Mouse (Mus musculus): ENCODE measurements around the gene Ddx4. TPM values are rescaled to one million over a fixed set of nuclear protein-coding genes. Genes with fewer than 3 reads are reported as not detected.
"Not testable (repeated sequence)": the region's sequence is repeated elsewhere in the genome, so short reads cannot be mapped to it uniquely, and the experiment has no call there.

Ddx4 gene
- polyA plus RNA-seq, 1 experiment from 2014 or later, result 0.20 TPM

DNA sequence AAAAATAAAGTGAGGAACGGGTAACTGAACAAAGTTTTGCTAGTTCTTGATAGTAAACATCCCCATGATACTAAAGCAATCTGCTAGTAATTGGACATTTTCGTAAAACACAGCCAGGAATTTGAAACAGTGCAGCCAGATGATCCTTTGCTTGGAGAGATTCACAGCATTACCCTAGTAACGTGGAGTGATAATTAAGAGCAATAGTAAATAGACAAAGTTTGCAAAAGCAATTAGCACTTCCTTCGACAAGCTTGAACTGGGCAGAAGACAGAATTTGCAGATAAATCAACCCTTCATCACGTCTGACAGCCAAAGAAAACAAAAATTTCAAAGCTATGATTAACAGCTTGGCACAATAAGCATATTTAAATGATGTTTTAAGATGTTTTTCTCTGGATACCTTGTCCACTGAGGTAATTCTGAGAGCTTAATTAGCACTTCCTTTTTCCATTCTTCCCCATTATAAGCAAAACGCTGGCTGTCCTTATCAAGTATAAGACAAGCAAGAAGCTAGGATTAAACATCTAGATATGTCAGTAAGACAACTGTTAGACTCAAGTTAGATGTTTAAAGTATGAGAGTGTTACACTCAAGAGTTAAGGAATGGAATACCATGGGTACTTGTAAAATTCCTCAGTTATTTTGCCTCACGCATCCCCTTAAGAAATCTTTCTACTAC, 67.6 kb downstream of the Ddx4 start:
- WGBS (ENCODE audit: insufficient replicate concordance), result 46% methylated on average over 7 of the region's 7 CpGs
- ATAC-seq (ENCODE audit: low read depth), result no peak
- H3K9ac ChIP-seq, result no peak overlapping the region

DNA sequence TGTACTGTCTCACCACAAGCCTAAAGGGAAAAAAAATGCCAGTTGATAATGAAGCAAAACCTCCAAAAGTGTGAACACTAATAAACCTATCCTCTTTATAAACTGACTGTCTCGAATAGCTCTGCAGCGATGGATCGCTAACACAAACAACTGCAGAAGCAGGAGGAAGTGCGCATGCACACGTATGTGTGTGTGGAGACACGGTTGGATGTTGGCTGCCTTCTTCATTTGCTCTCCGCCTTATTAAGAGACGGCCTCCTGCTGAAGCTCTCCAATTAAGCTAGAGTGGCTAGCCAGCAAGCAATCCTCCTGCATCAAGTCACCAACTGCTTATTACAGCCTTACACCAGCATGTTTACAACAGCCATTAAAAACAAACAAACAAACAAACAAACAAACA, 70.0 kb downstream of the Ddx4 start:
- DNase-seq (no peak), ATAC-seq (ENCODE audit: low read depth) (no peak)
- no peak overlapping the region for H3K27ac ChIP-seq
- WGBS (ENCODE audit: insufficient replicate concordance), result 77% methylated on average over 8 of the region's 8 CpGs
- H3K27me3 ChIP-seq, result no peaks in the 10 kb centered on the region
- H3K4me2 ChIP-seq, result no peak overlapping the region
- H3K9me3 ChIP-seq (replicated peaks), result no peaks in the 10 kb centered on the region
- no peak overlapping the region for H3K4me3 ChIP-seq (replicated peaks)
- no peak overlapping the region for H3K9ac ChIP-seq
- no peaks in the 10 kb centered on the region for H3K4me1 ChIP-seq (replicated peaks)
- H3K36me3 ChIP-seq, result no peaks in the 10 kb centered on the region

More for the DNA sequence above, 67.6 kb downstream of the Ddx4 start:
- H3K27ac ChIP-seq, result no peak overlapping the region
- no peak overlapping the region for H3K4me3 ChIP-seq (replicated peaks)
- DNase-seq, result no peak
- H3K4me2 ChIP-seq, result no peak overlapping the region
- H3K9me3 ChIP-seq (replicated peaks), result no peaks in the 10 kb centered on the region
- no peaks in the 10 kb centered on the region for H3K4me1 ChIP-seq (replicated peaks)
- no peaks in the 10 kb centered on the region for H3K27me3 ChIP-seq
- no peaks in the 10 kb centered on the region for H3K36me3 ChIP-seq

- Histone ChIP-seq H3K9me3 (replicated peaks) (no peaks in the 10 kb centered on the region), H3K4me1 (replicated peaks) (no peaks in the 10 kb centered on the region), H3K4me3 (replicated peaks) (no peak overlapping the region), H3K36me3 (no peaks in the 10 kb centered on the region), H3K27me3 (no peaks in the 10 kb centered on the region), H3K9ac (no peak overlapping the region), H3K27ac (no peak overlapping the region), H3K4me2 (no peak overlapping the region)
- ATAC-seq (ENCODE audit: low read depth), result no peak
- no peak for DNase-seq
- 76% methylated on average over 3 of the region's 3 CpGs for WGBS (ENCODE audit: insufficient replicate concordance)
Measured at GRCm38 (mm10) chr13:112581796-112582195, 70.5 kb downstream of the Ddx4 start.

DNA sequence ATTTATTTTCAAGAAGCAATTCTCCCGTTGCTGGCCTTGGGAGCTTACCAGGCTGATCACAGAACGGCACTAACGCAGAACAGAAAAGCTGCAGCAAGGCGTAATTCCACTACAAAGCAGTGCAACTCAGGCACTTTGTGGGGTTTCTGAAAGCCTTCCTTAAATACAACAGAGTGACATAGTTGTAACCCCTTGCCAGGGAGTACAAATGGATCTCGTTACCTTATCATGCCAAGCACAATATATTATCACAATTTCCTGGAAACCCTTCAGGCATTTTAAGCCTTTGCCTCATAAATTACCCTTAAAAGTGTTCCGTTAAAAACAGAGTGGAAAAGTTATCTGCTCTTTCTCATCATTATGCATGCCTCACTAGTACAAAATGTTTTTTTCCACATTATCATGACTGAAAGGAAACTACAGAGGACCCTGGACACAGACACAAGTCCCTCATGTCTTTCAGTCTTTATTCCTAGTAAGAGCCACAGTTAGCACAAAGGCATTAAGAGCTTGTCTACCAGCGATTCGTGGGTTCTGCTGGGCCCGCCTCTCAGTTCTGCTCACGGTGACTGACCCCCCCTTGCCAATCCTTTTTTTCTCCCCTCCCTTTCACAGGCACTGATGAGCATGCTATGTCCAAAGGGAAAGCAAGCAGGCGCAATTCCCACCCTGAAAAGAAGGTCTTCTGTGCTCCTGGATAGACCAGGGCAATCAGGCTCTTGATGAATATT, 71.5 kb downstream of the Ddx4 start:
- Histone ChIP-seq H3K27ac (no peak overlapping the region), H3K4me2 (no peak overlapping the region), H3K36me3 (no peaks in the 10 kb centered on the region), H3K4me1 (replicated peaks) (no peaks in the 10 kb centered on the region), H3K4me3 (replicated peaks) (no peak overlapping the region), H3K27me3 (no peaks in the 10 kb centered on the region), H3K9me3 (replicated peaks) (no peaks in the 10 kb centered on the region), H3K9ac (no peak overlapping the region)
- 52% methylated on average over 11 of the region's 11 CpGs for WGBS (ENCODE audit: insufficient replicate concordance)
- ATAC-seq (ENCODE audit: low read depth) (no peak), DNase-seq (no peak)

- not testable (repeated sequence) for H3K4me3 ChIP-seq (replicated peaks); H3K4me1 ChIP-seq (replicated peaks); H3K9ac ChIP-seq; H3K27me3 ChIP-seq; H3K4me2 ChIP-seq; H3K36me3 ChIP-seq; H3K27ac ChIP-seq; ATAC-seq (ENCODE audit: low read depth); H3K9me3 ChIP-seq (replicated peaks)
- 68% methylated on average over 11 of the region's 11 CpGs for WGBS (ENCODE audit: insufficient replicate concordance)
- peak; percentile 99 for DNase-seq
Measured at GRCm38 (mm10) chr13:112578041-112578440, 74.2 kb downstream of the Ddx4 start.

- H3K27ac ChIP-seq, result no peak overlapping the region
- no peak overlapping the region for H3K9ac ChIP-seq
- ATAC-seq (ENCODE audit: low read depth) (no peak), DNase-seq (no peak)
- H3K9me3 ChIP-seq (replicated peaks), result no peaks in the 10 kb centered on the region
- no peaks in the 10 kb centered on the region for H3K27me3 ChIP-seq
- H3K4me3 ChIP-seq (replicated peaks), result no peak overlapping the region
- H3K4me2 ChIP-seq, result no peak overlapping the region
- H3K4me1 ChIP-seq (replicated peaks), result no peaks in the 10 kb centered on the region
- no peaks in the 10 kb centered on the region for H3K36me3 ChIP-seq
Measured at GRCm38 (mm10) chr13:112573800-112574199, 78.5 kb downstream of the Ddx4 start.

DNA sequence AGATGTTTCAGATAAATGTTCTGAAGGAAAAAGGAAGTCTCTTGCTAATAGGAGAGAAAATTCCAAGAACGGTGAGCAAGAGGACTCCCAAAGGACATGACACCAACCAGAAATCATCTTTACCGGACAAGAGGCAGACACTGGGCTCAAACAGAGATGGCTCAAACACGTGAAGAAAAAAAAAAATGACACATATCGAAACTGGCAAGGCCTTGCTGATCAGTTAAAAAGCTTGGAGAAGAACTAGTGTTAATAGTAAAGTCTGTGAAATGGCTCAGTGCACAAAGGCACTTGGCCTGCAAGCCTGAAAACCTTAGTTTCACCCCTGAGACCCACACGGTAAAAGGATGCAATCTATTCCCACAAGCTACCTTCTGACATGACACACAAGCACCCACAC, 81.5 kb downstream of the Ddx4 start:
- Histone ChIP-seq H3K27me3 (no peaks in the 10 kb centered on the region), H3K4me1 (replicated peaks) (no peaks in the 10 kb centered on the region), H3K36me3 (no peaks in the 10 kb centered on the region), H3K4me2 (no peak overlapping the region), H3K4me3 (replicated peaks) (no peak overlapping the region), H3K27ac (no peak overlapping the region), H3K9me3 (replicated peaks) (no peaks in the 10 kb centered on the region), H3K9ac (no peak overlapping the region)
- 67% methylated on average over 5 of the region's 5 CpGs for WGBS (ENCODE audit: insufficient replicate concordance)
- DNase-seq (no peak), ATAC-seq (ENCODE audit: low read depth) (no peak)

GRCm38 (mm10) chr13:112569606-112570005, 82.7 kb downstream of the Ddx4 start:
- Histone ChIP-seq H3K27me3 (no peaks in the 10 kb centered on the region), H3K4me2 (no peak overlapping the region), H3K4me3 (replicated peaks) (no peak overlapping the region), H3K27ac (no peak overlapping the region), H3K4me1 (replicated peaks) (no peaks in the 10 kb centered on the region), H3K9ac (no peak overlapping the region), H3K9me3 (replicated peaks) (no peaks in the 10 kb centered on the region), H3K36me3 (no peaks in the 10 kb centered on the region)
- DNase-seq (no peak), ATAC-seq (ENCODE audit: low read depth) (no peak)
- WGBS (ENCODE audit: insufficient replicate concordance), result 40% methylated on average over 4 of the region's 4 CpGs

GRCm38 (mm10) chr13:112560554-112561138, 91.6 kb downstream of the Ddx4 start:
- Histone ChIP-seq H3K4me3 (replicated peaks) (no peak overlapping the region), H3K9ac (no peak overlapping the region), H3K27me3 (no peaks in the 10 kb centered on the region), H3K4me1 (replicated peaks) (no peaks in the 10 kb centered on the region), H3K27ac (no peak overlapping the region), H3K36me3 (no peaks in the 10 kb centered on the region), H3K4me2 (no peak overlapping the region), H3K9me3 (replicated peaks) (no peaks in the 10 kb centered on the region)
- WGBS (ENCODE audit: insufficient replicate concordance), result 72% methylated on average over 6 of the region's 6 CpGs
- ATAC-seq (ENCODE audit: low read depth), result no peak
- DNase-seq, result no peak

- no peak for ATAC-seq (ENCODE audit: low read depth)
- DNase-seq, result no peak
- Histone ChIP-seq H3K4me2 (no peak overlapping the region), H3K4me1 (replicated peaks) (no peaks in the 10 kb centered on the region), H3K4me3 (replicated peaks) (no peak overlapping the region), H3K9ac (no peak overlapping the region), H3K27me3 (no peaks in the 10 kb centered on the region), H3K9me3 (replicated peaks) (no peaks in the 10 kb centered on the region), H3K27ac (no peak overlapping the region), H3K36me3 (no peaks in the 10 kb centered on the region)
- WGBS (ENCODE audit: insufficient replicate concordance), result 30% methylated on average over 2 of the region's 2 CpGs
Measured at GRCm38 (mm10) chr13:112556501-112556900, 95.8 kb downstream of the Ddx4 start.

- H3K4me1 ChIP-seq (replicated peaks), result no peaks in the 10 kb centered on the region
- H3K4me3 ChIP-seq (replicated peaks), result no peak overlapping the region
- ATAC-seq (ENCODE audit: low read depth), result no peak
- H3K27ac ChIP-seq, result no peak overlapping the region
- H3K36me3 ChIP-seq, result no peaks in the 10 kb centered on the region
- H3K27me3 ChIP-seq, result no peaks in the 10 kb centered on the region
- WGBS (ENCODE audit: insufficient replicate concordance), result 81% methylated on average over 5 of the region's 5 CpGs
- no peak for DNase-seq
- no peak overlapping the region for H3K9ac ChIP-seq
- H3K9me3 ChIP-seq (replicated peaks), result no peaks in the 10 kb centered on the region
- no peak overlapping the region for H3K4me2 ChIP-seq
Measured at GRCm38 (mm10) chr13:112553304-112553703, 99.0 kb downstream of the Ddx4 start.

Measured in liver, embryonic 13.5 days (tissue).